Mouse (Mus musculus): ENCODE data around the gene Nradd.

The Nradd gene

GRCm38 (mm10) chr9:110611471-110611870 lies 12.8 kb downstream of the Nradd start:
- no peak for DNase-seq (ENCODE audit: low read depth, low spot score)

GRCm38 (mm10) chr9:110583521-110583920 lies 40.7 kb downstream of the Nradd start:
- no peak for DNase-seq (ENCODE audit: low read depth, low spot score)

GRCm38 (mm10) chr9:110582161-110582560 lies 42.1 kb downstream of the Nradd start:
- no peak for DNase-seq (ENCODE audit: low read depth, low spot score)
